Mouse (Mus musculus) macrophage (primary cell): ENCODE data around the gene Myom1. TPM values are rescaled to one million over a fixed set of nuclear protein-coding genes. Genes with fewer than 3 reads are reported as not detected.

Source experiments
- H3K27ac ChIP-seq: fragments of 350-480 bp; formaldehyde crosslinking; 2 replicates; pipeline ENCODE4 v1.9.0; 2021
- H3K36me3 ChIP-seq: fragments of 350-480 bp; formaldehyde crosslinking; 2 replicates; pipeline ENCODE4 v1.9.0; 2021; ENCODE audit errors: inconsistent target
- H3K4me3 ChIP-seq: fragments of 350-480 bp; formaldehyde crosslinking; 2 replicates; pipeline ENCODE4 v1.9.0; 2021; ENCODE audit errors: inconsistent target
- H3K79me2 ChIP-seq: fragments of 350-480 bp; formaldehyde crosslinking; 2 replicates; pipeline ENCODE4 v1.9.0; 2021; ENCODE audit errors: inconsistent target
- WGBS: methylation state at CpG from one replicate; pipeline ENCODE4 v1.1.7; 2026; ENCODE audit warnings: inconsistent platforms; ENCODE audit not compliant: missing documents; 5-methylcytosine and 5-hydroxymethylcytosine counted together
- polyA plus RNA-seq: library from polyadenylated mRNA; stranded (reverse); fragments of 250-400 nt; gene quantifications from 3 replicates; pipeline ENCODE4 v1.2.4, GENCODE M21; 2018; ENCODE audit warnings: inconsistent platforms

Gene Myom1
- polyA plus RNA-seq, 1 experiment from 2014 or later, result 2.0 TPM

DNA sequence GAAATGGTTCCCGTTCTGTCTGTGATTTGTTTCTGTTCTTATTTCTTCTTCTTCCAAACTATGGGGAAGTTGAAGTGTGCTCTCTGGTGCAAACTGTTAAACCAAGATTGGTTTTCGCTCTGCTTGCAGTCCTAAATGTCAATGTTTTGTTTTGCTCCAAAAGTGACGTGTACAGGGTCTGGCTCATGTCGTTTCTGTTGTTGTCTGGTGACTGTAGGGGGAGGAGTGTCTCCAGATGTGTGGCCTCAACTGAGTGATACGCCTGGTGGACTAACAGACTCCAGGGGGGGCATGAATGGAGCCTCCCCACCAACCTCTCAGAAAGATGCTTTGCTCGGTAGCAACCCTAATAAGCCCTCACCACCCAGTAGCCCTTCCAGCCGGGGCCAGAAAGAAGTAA is 79.6 kb downstream of the Myom1 start:
- H3K4me3 ChIP-seq, result no peak overlapping the region
- WGBS, result 39% methylated on average over 7 of the region's 7 CpGs
- peak overlapping the region; percentile 35 for H3K27ac ChIP-seq
- no peaks in the 10 kb centered on the region for H3K36me3 ChIP-seq
- no peaks in the 10 kb centered on the region for H3K79me2 ChIP-seq

DNA sequence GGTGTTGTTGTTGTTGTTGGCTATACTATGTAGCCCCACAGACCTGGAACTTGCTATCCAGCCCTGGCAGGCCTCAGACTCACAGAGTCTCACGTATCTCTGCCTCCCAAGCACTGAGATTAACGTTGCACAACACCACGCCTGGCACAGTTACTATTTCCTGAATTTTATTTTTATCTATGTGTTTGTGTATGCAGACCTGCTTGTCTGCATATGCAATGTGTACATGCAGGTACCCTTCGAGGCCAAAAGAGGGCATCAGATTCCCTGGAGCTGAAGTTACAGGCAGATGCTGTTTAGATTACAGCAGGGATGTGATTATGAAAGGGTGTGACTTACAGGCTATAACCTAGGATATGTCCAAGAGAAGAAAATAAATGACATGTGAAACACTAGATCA is 84.5 kb downstream of the Myom1 start:
- Histone ChIP-seq H3K79me2 (no peaks in the 10 kb centered on the region), H3K36me3 (no peaks in the 10 kb centered on the region), H3K27ac (no peak overlapping the region), H3K4me3 (no peak overlapping the region)
- 36% methylated on average over 4 of the region's 4 CpGs for WGBS

DNA sequence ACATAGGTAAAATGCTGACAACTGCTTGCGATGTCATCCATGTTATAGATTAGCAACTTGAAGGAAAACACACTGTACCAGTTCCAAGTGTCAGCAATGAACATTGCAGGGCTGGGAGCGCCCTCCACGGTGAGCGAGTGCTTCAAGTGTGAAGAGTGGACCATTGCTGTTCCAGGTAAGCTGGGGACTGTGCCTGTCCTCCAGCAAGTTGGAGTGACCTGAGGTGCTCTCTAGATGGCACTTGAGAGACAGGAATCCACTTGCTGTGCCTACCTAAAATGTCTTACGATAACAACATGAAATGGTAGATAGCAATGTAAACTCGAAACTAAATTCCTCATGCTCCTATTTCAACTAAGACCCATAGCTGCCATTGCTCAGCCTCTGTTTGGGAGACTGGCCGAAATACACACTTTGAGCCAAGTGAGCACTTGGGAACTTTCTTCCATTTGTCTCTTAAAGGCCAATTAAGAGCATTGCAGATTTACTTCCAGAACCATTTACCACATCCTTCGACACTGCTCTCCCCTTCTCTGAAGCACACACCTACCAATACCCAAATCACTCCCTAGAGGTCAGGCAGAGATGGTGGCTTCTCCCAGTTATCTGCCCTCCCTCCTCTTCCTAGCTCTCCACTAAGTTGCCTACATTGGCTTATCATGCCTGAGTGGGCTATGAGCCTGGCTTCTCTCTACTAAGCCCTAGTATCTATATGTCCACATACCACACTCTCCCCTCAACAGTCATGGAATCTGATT is 85.1 kb downstream of the Myom1 start:
- H3K4me3 ChIP-seq, result no peak overlapping the region
- H3K36me3 ChIP-seq, result no peaks in the 10 kb centered on the region
- no peak overlapping the region for H3K27ac ChIP-seq
- WGBS, result 85% methylated on average over 8 of the region's 8 CpGs
- no peaks in the 10 kb centered on the region for H3K79me2 ChIP-seq

DNA sequence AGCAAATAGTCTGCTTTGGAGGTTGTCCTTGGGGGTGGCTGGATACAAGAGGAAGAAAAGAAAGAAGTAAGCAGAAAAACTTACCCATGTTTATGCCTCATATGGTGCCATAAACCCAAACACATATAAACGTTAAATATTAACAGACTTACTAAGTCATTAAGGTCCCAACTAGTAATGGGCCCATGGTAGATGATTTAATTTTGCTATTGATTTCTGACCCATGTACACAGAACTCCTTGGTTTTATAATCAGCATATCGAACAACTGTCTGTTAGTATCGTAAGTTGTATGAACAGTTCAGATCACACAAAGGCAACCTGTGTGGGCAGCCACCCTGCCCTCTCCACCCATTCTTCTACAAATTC is 85.7 kb downstream of the Myom1 start:
- no peak overlapping the region for H3K27ac ChIP-seq
- 96% methylated on average over 3 of the region's 3 CpGs for WGBS

DNA sequence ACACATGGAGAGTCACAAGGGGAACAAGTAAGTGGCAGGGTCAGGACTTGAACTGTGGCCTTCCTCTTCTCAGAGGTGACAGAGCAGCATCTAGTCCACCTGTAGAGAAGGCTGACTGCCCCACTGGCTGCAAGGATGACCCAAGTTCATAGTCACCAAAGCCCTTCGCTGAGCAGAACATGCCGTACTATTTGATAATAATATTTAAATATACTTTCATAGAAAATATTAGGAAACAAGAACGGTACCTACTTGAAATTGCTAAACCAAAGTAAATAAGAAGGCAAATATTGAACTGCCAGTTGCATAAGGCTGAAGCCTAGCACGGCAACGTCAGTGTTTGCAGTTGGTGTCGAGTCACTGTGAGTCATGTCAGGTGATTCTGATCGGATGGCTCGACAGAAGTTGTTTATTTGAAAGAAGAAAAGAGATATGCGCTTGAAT is 86.6 kb downstream of the Myom1 start:
- 40% methylated on average over 9 of the region's 9 CpGs for WGBS
- Histone ChIP-seq H3K4me3 (no peak overlapping the region), H3K36me3 (no peaks in the 10 kb centered on the region), H3K27ac (no peak overlapping the region), H3K79me2 (no peaks in the 10 kb centered on the region)

More for the DNA sequence above, 85.7 kb downstream of the Myom1 start:
- Histone ChIP-seq H3K79me2 (no peaks in the 10 kb centered on the region), H3K36me3 (no peaks in the 10 kb centered on the region), H3K4me3 (no peak overlapping the region)

DNA sequence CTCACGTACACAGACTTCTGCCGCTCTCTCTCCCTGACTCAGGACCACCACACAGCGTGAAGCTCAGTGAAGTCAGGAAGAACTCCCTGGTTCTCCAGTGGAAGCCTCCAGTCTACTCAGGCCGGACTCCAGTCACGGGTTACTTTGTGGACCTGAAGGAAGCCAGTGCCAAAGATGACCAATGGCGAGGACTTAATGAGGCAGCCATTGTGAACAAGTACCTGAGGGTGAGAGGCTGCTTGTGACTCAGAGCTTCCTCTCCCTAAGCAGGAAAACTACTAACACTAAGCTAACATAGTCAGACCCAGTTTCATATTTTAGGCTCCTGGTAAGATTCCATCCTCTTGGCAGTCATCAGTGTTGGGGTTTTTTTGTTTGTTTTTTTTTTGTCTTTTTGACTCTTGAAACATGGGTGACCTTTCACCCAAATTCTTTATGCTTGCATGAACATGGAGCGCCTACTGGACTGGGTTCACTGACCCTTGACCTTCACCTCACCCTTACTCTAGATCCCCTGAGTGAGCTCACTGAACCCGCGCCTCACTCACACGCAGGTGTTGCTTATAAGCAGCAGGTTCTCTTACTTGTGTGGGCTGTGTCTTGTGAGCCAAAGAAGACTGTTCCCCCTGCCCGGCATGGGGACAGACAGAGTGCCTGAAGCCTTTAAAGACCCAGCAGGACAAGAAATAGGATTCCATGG is 87.5 kb downstream of the Myom1 start:
- H3K4me3 ChIP-seq, result no peak overlapping the region
- no peak overlapping the region for H3K27ac ChIP-seq
- WGBS, result 92% methylated on average over 11 of the region's 11 CpGs
- H3K36me3 ChIP-seq, result no peaks in the 10 kb centered on the region
- no peaks in the 10 kb centered on the region for H3K79me2 ChIP-seq

DNA sequence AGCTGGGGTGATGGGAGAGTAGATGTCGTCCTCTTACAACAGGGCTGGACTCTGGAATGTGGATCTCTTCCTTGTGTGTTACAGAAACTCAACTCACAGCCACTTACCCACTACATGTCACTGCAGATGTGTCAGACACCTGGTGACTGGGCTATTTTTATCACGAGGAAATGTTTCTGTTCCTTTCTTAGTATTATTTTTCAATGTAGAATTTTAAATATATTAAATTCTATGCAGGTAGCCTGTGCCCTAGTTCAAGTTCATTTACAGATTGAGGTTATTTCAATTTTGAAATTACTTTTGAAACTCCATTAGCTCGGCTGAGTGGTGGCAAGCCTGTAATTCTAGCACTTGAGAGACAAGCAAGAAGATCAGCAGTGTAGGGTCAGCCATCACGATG is 88.6 kb downstream of the Myom1 start:
- Histone ChIP-seq H3K36me3 (no peaks in the 10 kb centered on the region), H3K27ac (no peak overlapping the region), H3K79me2 (no peaks in the 10 kb centered on the region), H3K4me3 (no peak overlapping the region)
- 78% methylated on average over 4 of the region's 4 CpGs for WGBS

DNA sequence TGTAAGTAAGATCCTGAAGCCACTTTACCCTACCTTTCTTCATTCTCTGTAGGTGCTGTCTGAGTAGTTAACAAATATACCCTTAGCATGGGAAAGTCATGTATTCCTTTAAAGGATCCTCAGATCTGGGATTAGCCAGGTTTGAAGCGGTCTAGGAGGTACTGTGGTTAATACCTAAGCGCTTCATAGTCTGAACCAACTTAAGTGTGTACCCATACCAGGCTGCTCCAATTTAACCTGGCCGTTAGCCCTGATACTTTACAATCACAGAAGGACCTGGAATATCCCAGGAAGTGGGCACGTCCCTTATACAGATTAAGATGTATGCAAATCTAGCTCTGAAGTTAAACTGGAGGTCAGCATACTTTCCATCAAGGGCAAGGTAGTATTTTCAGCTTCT is 89.9 kb downstream of the Myom1 start:
- no peak overlapping the region for H3K27ac ChIP-seq
- no peaks in the 10 kb centered on the region for H3K36me3 ChIP-seq
- H3K79me2 ChIP-seq, result no peaks in the 10 kb centered on the region
- WGBS, result 95% methylated on average over 4 of the region's 4 CpGs
- H3K4me3 ChIP-seq, result no peak overlapping the region

DNA sequence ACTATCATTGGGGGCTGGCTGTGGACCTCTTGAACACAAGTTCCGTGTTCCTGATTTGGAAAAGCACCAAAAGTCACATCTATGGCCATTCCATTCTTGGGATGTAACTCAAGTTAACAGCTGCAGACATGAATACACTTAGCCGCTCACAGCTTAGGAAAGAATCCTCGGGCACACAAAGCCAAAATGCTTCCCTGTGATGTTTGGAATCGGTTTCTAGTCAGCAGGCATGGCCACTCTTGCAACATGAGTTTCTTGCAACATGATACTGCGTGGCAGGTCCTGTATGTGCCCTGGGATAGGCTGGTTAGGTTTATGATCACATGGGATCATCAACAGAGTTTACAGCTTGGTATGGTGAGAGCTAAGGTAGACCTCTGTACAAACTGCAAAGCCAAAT is 91.4 kb downstream of the Myom1 start:
- WGBS, result 50% methylated on average over 5 of the region's 5 CpGs
- Histone ChIP-seq H3K4me3 (no peak overlapping the region), H3K79me2 (no peaks in the 10 kb centered on the region), H3K27ac (no peak overlapping the region), H3K36me3 (no peaks in the 10 kb centered on the region)

DNA sequence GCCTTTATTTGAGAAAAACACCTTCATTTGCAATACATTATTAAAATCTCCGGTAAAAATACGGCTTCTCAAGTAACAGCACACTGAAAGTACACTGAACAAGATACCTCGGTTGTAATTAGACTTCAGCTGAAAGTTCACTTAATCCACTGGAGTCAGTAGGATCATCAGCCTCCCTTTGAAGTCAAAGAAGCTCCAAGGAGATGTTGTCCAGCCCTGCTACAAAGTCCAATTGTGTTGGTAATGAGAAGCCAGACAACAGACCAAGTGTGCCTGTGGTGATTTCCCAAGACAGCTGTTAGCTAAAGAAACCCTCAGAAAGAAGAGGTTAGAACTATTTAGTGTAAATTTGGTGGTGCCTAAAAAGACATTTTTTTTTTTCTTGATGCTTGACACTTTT is 92.0 kb downstream of the Myom1 start:
- no peak overlapping the region for H3K27ac ChIP-seq

DNA sequence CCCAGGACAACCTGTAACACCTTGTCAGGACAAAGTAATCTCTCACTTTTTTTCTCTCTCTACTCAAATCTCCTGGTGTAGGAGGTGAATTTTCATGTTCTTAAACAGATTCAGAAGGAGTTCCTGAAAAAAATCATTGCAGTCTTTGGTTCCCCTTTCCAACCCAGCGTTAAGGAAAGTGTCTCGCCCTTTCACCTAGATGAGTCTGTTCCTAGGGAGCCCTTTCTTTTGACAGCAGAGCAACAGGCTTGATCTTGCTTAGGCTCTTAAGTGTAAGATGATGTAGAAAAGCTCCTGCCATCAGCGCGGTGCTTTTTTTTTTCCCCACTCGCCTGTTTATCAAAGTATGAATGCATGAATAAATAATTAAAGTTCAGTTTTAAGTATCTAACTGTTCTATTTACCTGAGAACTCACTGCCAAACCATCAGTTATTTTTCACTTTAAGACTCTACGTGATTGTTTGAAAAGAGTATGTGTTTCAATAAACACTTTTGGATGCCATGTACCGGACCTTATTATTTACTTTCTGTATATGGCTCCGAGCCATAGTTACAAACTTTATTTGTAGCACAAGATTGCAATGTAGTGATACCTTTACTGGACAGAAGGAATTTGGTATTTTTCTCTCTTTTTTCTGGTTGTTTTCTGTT is 94.2 kb downstream of the Myom1 start:
- 66% methylated on average over 8 of the region's 8 CpGs for whole genome bisulfite sequencing
- Histone ChIP-seq H3K27ac (no peak overlapping the region), H3K36me3 (no peaks in the 10 kb centered on the region), H3K4me3 (no peak overlapping the region), H3K79me2 (no peaks in the 10 kb centered on the region)

More for the DNA sequence above, 92.0 kb downstream of the Myom1 start:
- H3K79me2 ChIP-seq, result no peaks in the 10 kb centered on the region
- H3K36me3 ChIP-seq, result no peaks in the 10 kb centered on the region
- H3K4me3 ChIP-seq, result no peak overlapping the region
- 97% methylated on average over 3 of the region's 3 CpGs for WGBS

DNA sequence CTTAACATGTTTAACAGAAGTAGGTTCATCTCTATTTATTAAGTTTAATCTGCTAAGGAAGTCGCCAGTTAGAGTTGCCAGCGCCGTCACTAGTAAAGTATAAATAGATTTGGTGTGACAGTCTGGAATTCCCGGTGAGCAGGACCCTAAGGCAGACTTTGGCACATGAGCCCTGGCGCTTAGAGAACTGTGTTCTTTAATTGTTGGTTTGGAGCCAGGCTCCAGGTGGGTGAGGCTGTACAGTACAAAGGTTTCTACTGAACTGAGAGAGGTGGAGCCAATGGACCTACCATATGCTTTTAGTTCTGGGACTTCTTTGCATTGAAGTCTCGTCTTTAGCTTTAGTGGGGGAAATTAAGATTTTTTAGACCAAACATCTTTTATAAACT is 94.8 kb downstream of the Myom1 start:
- Histone ChIP-seq H3K36me3 (no peaks in the 10 kb centered on the region), H3K79me2 (no peaks in the 10 kb centered on the region), H3K4me3 (no peak overlapping the region), H3K27ac (no peak overlapping the region)
- WGBS, result 98% methylated on average over 6 of the region's 6 CpGs

DNA sequence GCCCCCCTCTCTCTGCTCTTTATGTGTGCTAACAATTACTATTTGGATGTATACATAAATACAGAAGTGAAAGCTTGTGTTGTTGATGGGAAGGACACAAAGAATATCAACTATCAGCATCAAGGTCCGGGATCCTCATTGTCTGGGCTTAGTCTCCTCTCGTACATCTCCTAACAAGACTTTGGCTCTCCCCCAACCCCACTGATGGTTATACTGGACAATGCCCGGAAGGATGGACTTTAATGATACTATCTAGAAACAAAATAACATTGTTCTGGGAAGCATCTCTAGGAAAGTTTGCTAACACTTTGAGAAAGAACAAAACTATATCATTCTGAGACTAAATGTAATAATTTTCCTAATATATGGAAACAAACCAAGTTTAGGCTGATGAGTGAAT is 96.2 kb downstream of the Myom1 start:
- no peak overlapping the region for H3K27ac ChIP-seq
- WGBS, result 96% methylated on average over 3 of the region's 3 CpGs
- H3K36me3 ChIP-seq, result no peaks in the 10 kb centered on the region
- no peaks in the 10 kb centered on the region for H3K79me2 ChIP-seq
- H3K4me3 ChIP-seq, result no peak overlapping the region

DNA sequence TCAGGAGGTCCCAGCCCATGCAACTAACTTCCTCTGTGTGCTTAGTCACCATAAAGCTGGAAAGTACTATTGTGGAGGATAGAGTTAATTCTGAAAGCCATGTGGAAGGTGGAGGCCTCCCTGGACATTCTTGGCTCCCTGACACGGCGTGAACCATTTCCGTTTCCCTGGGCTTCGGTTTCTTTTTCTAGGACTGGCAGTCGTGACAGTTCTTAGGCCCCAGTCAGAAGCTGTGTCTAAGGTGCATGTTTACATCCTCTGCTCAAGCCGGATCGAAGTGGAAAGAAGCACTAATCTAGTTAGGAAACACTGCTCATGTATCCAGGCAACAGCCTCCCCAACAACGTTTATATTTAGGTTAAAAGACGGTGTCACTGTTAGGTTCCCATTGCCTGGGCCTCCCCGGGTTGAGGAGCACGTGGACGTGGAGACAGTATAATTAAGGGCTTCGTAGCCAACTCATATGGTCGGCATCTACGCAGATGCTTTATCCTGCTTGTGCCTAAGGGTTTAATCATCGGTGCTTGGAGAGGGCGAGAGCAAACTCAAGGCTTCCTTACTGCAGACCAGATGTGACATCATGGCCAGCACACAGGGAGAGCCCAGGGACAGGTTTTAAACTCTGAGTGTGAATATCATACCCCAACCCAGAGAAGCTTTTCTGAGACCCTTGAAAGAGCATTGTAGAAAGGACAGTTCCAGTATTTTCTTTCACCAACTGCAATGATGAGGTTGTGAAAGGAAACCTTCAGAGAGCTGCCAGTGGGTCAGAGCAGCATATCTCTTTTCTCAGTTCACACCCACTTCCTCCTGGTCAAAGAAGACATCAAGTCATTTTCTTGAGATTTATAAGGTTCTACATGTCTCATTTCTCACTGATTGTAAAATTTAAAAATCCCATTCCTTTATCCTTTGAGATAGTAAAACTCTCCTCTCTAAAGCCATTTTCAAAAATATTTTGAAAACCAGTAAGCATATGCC is 100.4 kb downstream of the Myom1 start:
- no peaks in the 10 kb centered on the region for H3K79me2 ChIP-seq
- 0 out of 2 replicates have a peak overlapping the region, but pooled peaks have one; percentile 21 for H3K27ac ChIP-seq
- no peaks in the 10 kb centered on the region for H3K36me3 ChIP-seq
- 28% methylated on average over 17 of the region's 17 CpGs for WGBS
- no peak overlapping the region for H3K4me3 ChIP-seq
